Mouse (Mus musculus): ENCODE results near the gene Ddx54. TPM values are rescaled to one million over a fixed set of nuclear protein-coding genes. Genes with fewer than 3 reads are reported as not detected.
A peak's percentile ranks its signal among the peaks of the same experiment; 100 is the strongest.

The Ddx54 gene
- polyA plus RNA-seq (2015; fragmentation: Nextera tagmentation; extraction: Ambion mirVana): 19.9 and 20.9 TPM in 2 replicates

GRCm38 (mm10) chr5:120612442-120612821 is at the start of gene Ddx54, which contains the start of gene Rita1:
Gene Ddx54 (plus strand): TSS chr5:120612739.
Gene Rita1 (minus strand): TSS chr5:120612589.
- Histone ChIP-seq H3K27ac (ENCODE audit: low read depth, low read length) (peak within 1 kb of the TSS; percentile 82), H3K27me3 (replicated peaks; ENCODE audit: control insufficient read depth, insufficient read depth, low read length) (no peaks in the 10 kb centered on the region), H3K9me3 (ENCODE audit: control insufficient read depth) (no peaks in the 10 kb centered on the region), H3K4me2 (replicated peaks; ENCODE audit: low read depth) (peak within 1 kb of the TSS; percentile 93), H3K4me3 (ENCODE audit: low read depth, low read length) (peak within 1 kb of the TSS; percentile 59), H3K4me1 (replicated peaks; ENCODE audit: control insufficient read depth, insufficient read depth, low read length) (no peaks in the 10 kb centered on the region), H3K9ac (ENCODE audit: low read depth, low read length) (peak within 1 kb of the TSS; percentile 72), H3K36me3 (ENCODE audit: control insufficient read depth, insufficient read depth) (peaks cover 17% of the 10 kb centered on the region)
- no peak for TF ChIP-seq CTCF (IDR thresholded peaks at IDR 0.05; ENCODE audit: low read depth)
- peak; percentile 80 for ATAC-seq
- WGBS: under 1% methylated on average over 22 of the region's 22 CpGs

GRCm38 (mm10) chr5:120562956-120563913 is 49.3 kb upstream of the Ddx54 start:
- ATAC-seq: peak; percentile 50
- Histone ChIP-seq H3K27me3 (replicated peaks; ENCODE audit: control insufficient read depth, insufficient read depth, low read length) (no peaks in the 10 kb centered on the region), H3K27ac (ENCODE audit: low read depth, low read length) (peak overlapping the region; percentile 80), H3K4me2 (replicated peaks; ENCODE audit: low read depth) (0 out of 2 replicates have a peak overlapping the region, but pooled peaks have one; percentile 32), H3K9me3 (ENCODE audit: control insufficient read depth) (no peaks in the 10 kb centered on the region), H3K9ac (ENCODE audit: low read depth, low read length) (no peak overlapping the region), H3K4me3 (ENCODE audit: low read depth, low read length) (no peak overlapping the region), H3K4me1 (replicated peaks; ENCODE audit: control insufficient read depth, insufficient read depth, low read length) (peaks cover 30% of the 10 kb centered on the region), H3K36me3 (ENCODE audit: control insufficient read depth, insufficient read depth) (peaks cover 6% of the 10 kb centered on the region; the same call in 1 of the 2 replicates)
- WGBS: 26% methylated on average over 28 of the region's 28 CpGs
- TF ChIP-seq CTCF (IDR thresholded peaks at IDR 0.05; ENCODE audit: low read depth): no peak

- H3K4me2 ChIP-seq (replicated peaks; ENCODE audit: low read depth): 0 out of 2 replicates have a peak overlapping the region, but pooled peaks have one; percentile 32
- WGBS: 21% methylated on average over 4 of the region's 4 CpGs
- TF ChIP-seq CTCF (IDR thresholded peaks at IDR 0.05; ENCODE audit: low read depth): no peak
These were observed 48.6 kb upstream of the Ddx54 start for GRCm38 (mm10) chr5:120563914-120564311.

GRCm38 (mm10) chr5:120565171-120565905 is 47.2 kb upstream of the Ddx54 start:
- H3K9ac ChIP-seq (ENCODE audit: low read depth, low read length): no peak overlapping the region
- no peak for ATAC-seq
- H3K27ac ChIP-seq (ENCODE audit: low read depth, low read length): no peak overlapping the region
- 55% methylated on average over 15 of the region's 15 CpGs for WGBS
- H3K4me3 ChIP-seq (ENCODE audit: low read depth, low read length): no peak overlapping the region
- H3K9me3 ChIP-seq (ENCODE audit: control insufficient read depth): no peaks in the 10 kb centered on the region
- peaks cover 24% of the 10 kb centered on the region for H3K4me1 ChIP-seq (replicated peaks; ENCODE audit: control insufficient read depth, insufficient read depth, low read length)
- no peak for TF ChIP-seq CTCF (IDR thresholded peaks at IDR 0.05; ENCODE audit: low read depth)
- no peaks in the 10 kb centered on the region; the same call in 1 of the 2 replicates for H3K36me3 ChIP-seq (ENCODE audit: control insufficient read depth, insufficient read depth)
- no peaks in the 10 kb centered on the region for H3K27me3 ChIP-seq (replicated peaks; ENCODE audit: control insufficient read depth, insufficient read depth, low read length)
- no peak overlapping the region for H3K4me2 ChIP-seq (replicated peaks; ENCODE audit: low read depth)

More at GRCm38 (mm10) chr5:120563914-120564311, 48.6 kb upstream of the Ddx54 start:
- H3K9me3 ChIP-seq (ENCODE audit: control insufficient read depth): no peaks in the 10 kb centered on the region
- no peak for ATAC-seq
- no peaks in the 10 kb centered on the region; the same call in 1 of the 2 replicates for H3K36me3 ChIP-seq (ENCODE audit: control insufficient read depth, insufficient read depth)
- H3K27me3 ChIP-seq (replicated peaks; ENCODE audit: control insufficient read depth, insufficient read depth, low read length): no peaks in the 10 kb centered on the region
- H3K9ac ChIP-seq (ENCODE audit: low read depth, low read length): no peak overlapping the region
- peak overlapping the region; percentile 80 for H3K27ac ChIP-seq (ENCODE audit: low read depth, low read length)
- H3K4me1 ChIP-seq (replicated peaks; ENCODE audit: control insufficient read depth, insufficient read depth, low read length): peaks cover 30% of the 10 kb centered on the region
- no peak overlapping the region for H3K4me3 ChIP-seq (ENCODE audit: low read depth, low read length)

- WGBS: 75% methylated on average over 5 of the region's 5 CpGs
- Histone ChIP-seq H3K27ac (ENCODE audit: low read depth, low read length) (0 out of 2 replicates have a peak overlapping the region, but pooled peaks have one; percentile 15), H3K4me2 (replicated peaks; ENCODE audit: low read depth) (no peak overlapping the region), H3K4me1 (replicated peaks; ENCODE audit: control insufficient read depth, insufficient read depth, low read length) (peaks cover 20% of the 10 kb centered on the region), H3K27me3 (replicated peaks; ENCODE audit: control insufficient read depth, insufficient read depth, low read length) (no peaks in the 10 kb centered on the region), H3K9ac (ENCODE audit: low read depth, low read length) (no peak overlapping the region), H3K9me3 (ENCODE audit: control insufficient read depth) (no peaks in the 10 kb centered on the region), H3K36me3 (ENCODE audit: control insufficient read depth, insufficient read depth) (no peaks in the 10 kb centered on the region; the same call in 1 of the 2 replicates), H3K4me3 (ENCODE audit: low read depth, low read length) (no peak overlapping the region)
- ATAC-seq: no peak
- no peak for TF ChIP-seq CTCF (IDR thresholded peaks at IDR 0.05; ENCODE audit: low read depth)
These were observed 46.4 kb upstream of the Ddx54 start for GRCm38 (mm10) chr5:120566101-120566500.
